Mouse (Mus musculus) CH12.LX (cell line): ENCODE data around the gene Smg9. TPM values are rescaled to one million over a fixed set of nuclear protein-coding genes. Genes with fewer than 3 reads are reported as not detected.

Experiments used
- DNase-seq: peaks from one replicate; pipeline ENCODE4 v3.0.0-alpha.2; 2013; ENCODE audit errors: extremely low read depth
- H3K27ac ChIP-seq: 2 replicates; pipeline ENCODE4 v1.5.1; 2012; ENCODE audit warnings: low read depth, mild to moderate bottlenecking, control low read depth, moderate library complexity; ENCODE audit not compliant: insufficient read depth
- H3K27me3 ChIP-seq: replicated peaks from 2 replicates; pipeline ENCODE3; 2012; ENCODE audit warnings: inconsistent platforms
- H3K36me3 ChIP-seq, 2 experiments: replicated peaks in 1 of 2; 2 replicates each; pipeline versions ENCODE3 to v1.6.1; 2012; ENCODE audit warnings: inconsistent platforms in 1 of 2, low read length in 1 of 2, mild to moderate bottlenecking in 1 of 2, mixed read lengths in 1 of 2, moderate library complexity in 1 of 2; ENCODE audit not compliant: control insufficient read depth in 1 of 2, insufficient read depth in 1 of 2
- H3K4me1 ChIP-seq, 2 experiments: 2 replicates each; pipeline ENCODE4 v1.6.1; 2012; ENCODE audit warnings: inconsistent platforms in 1 of 2, moderate library complexity in 1 of 2; ENCODE audit not compliant: insufficient read depth in 2 of 2, control insufficient read depth in 1 of 2
- H3K4me2 ChIP-seq: 2 replicates; pipeline ENCODE4 v1.6.1; 2012; ENCODE audit warnings: low read depth, mild to moderate bottlenecking, control low read depth; ENCODE audit not compliant: poor library complexity, insufficient read depth, severe bottlenecking
- H3K4me3 ChIP-seq, 3 experiments: fragments of 150-350 bp in 1 of 3; sonication (generic) in 1 of 3; replicated peaks in 1 of 3; 2 replicates each; pipeline versions ENCODE3 to v1.5.1; 2011 to 2012; ENCODE audit warnings: low read depth in 2 of 3, low read length in 2 of 3, mild to moderate bottlenecking in 2 of 3, moderate library complexity in 2 of 3, control low read depth in 1 of 3, improper control_type of control experiment in 1 of 3, inconsistent platforms in 1 of 3, mixed read lengths in 1 of 3; ENCODE audit not compliant: poor library complexity in 1 of 3
- H3K79me2 ChIP-seq: replicated peaks from 2 replicates; pipeline ENCODE4 v1.6.1; 2012; ENCODE audit warnings: mild to moderate bottlenecking, moderate library complexity; ENCODE audit not compliant: control insufficient read depth, poor library complexity, insufficient read depth, severe bottlenecking; ENCODE audit errors: extremely low read depth
- H3K9ac ChIP-seq: 2 replicates; pipeline ENCODE4 v1.6.1; 2012; ENCODE audit warnings: low read depth, mild to moderate bottlenecking, control low read depth, moderate library complexity; ENCODE audit not compliant: insufficient read depth
- H3K9me3 ChIP-seq: replicated peaks from 2 replicates; pipeline ENCODE3; 2012; ENCODE audit warnings: low read length, inconsistent platforms, mixed read lengths
- BHLHE40 ChIP-seq: IDR thresholded peaks from 2 replicates; pipeline ENCODE4 v1.6.1; 2011; ENCODE audit warnings: mild to moderate bottlenecking, low read depth, low read length, improper control_type of control experiment
- CHD1 ChIP-seq: IDR thresholded peaks from 2 replicates; pipeline ENCODE4 v1.6.1; 2012; ENCODE audit warnings: low read depth, low read length, improper control_type of control experiment, inconsistent platforms
- CHD2 ChIP-seq: IDR thresholded peaks from 2 replicates; pipeline ENCODE4 v1.6.1; 2011; ENCODE audit warnings: low read length, improper control_type of control experiment
- E2F4 ChIP-seq: IDR thresholded peaks from 2 replicates; pipeline ENCODE4 v1.6.1; 2011; ENCODE audit warnings: low read depth, low read length, improper control_type of control experiment; ENCODE audit not compliant: insufficient replicate concordance
- ETS1 ChIP-seq: conservative IDR thresholded peaks from 2 replicates; pipeline ENCODE4 v1.6.1; 2012; ENCODE audit warnings: low read depth, mild to moderate bottlenecking, inconsistent platforms, low read length, improper control_type of control experiment, moderate library complexity
- IRF4 ChIP-seq: IDR thresholded peaks from 2 replicates; pipeline ENCODE4 v1.6.1; 2014; ENCODE audit warnings: low read depth, mild to moderate bottlenecking, inconsistent platforms, low read length, improper control_type of control experiment
- JUN ChIP-seq: IDR thresholded peaks from 2 replicates; pipeline ENCODE4 v1.6.1; 2011; ENCODE audit warnings: low read depth, mild to moderate bottlenecking, low read length, improper control_type of control experiment, moderate library complexity; ENCODE audit not compliant: insufficient read depth
- KAT2A ChIP-seq: IDR thresholded peaks from 2 replicates; pipeline ENCODE4 v1.6.1; 2012; ENCODE audit warnings: low read length, improper control_type of control experiment, inconsistent platforms; ENCODE audit not compliant: insufficient replicate concordance
- MAZ ChIP-seq: IDR thresholded peaks from 2 replicates; pipeline ENCODE4 v1.6.1; 2012; ENCODE audit warnings: low read depth, mild to moderate bottlenecking, inconsistent platforms, low read length, improper control_type of control experiment, moderate library complexity
- MYC ChIP-seq: IDR thresholded peaks from 2 replicates; pipeline ENCODE4 v1.6.1; 2011; ENCODE audit warnings: low read depth, mild to moderate bottlenecking, improper control_type of control experiment, low read length
- NELFE ChIP-seq: IDR thresholded peaks from 2 replicates; pipeline ENCODE4 v1.6.1; 2011; ENCODE audit warnings: low read depth, low read length, improper control_type of control experiment
- PAX5 ChIP-seq: IDR thresholded peaks from 2 replicates; pipeline ENCODE4 v1.6.1; 2012; ENCODE audit warnings: low read length, inconsistent platforms, mixed read lengths
- POLR2A ChIP-seq: IDR thresholded peaks from 2 replicates; pipeline ENCODE4 v1.6.1; 2011; ENCODE audit warnings: low read depth, mild to moderate bottlenecking, improper control_type of control experiment, low read length
- POLR2AphosphoS2 ChIP-seq: IDR thresholded peaks from 2 replicates; pipeline ENCODE4 v1.6.1; 2011; ENCODE audit warnings: low read depth, low read length, improper control_type of control experiment
- RAD21 ChIP-seq: IDR thresholded peaks from 2 replicates; pipeline ENCODE4 v1.6.1; 2011; ENCODE audit warnings: low read depth, mild to moderate bottlenecking, low read length, improper control_type of control experiment, moderate library complexity
- RCOR1 ChIP-seq: conservative IDR thresholded peaks from 2 replicates; pipeline ENCODE4 v1.6.1; 2012; ENCODE audit warnings: low read depth, mild to moderate bottlenecking, inconsistent platforms, low read length, improper control_type of control experiment
- SMC3 ChIP-seq: IDR thresholded peaks from 2 replicates; pipeline ENCODE4 v1.6.1; 2011; ENCODE audit warnings: low read depth, low read length, improper control_type of control experiment
- TBP ChIP-seq: conservative IDR thresholded peaks from 2 replicates; pipeline ENCODE4 v1.6.1; 2011; ENCODE audit warnings: low read depth, low read length, improper control_type of control experiment
- UBTF ChIP-seq: IDR thresholded peaks from 2 replicates; pipeline ENCODE4 v1.6.1; 2012; ENCODE audit warnings: low read depth, mild to moderate bottlenecking, inconsistent platforms, low read length, improper control_type of control experiment, moderate library complexity
- USF1 ChIP-seq: IDR thresholded peaks from 2 replicates; pipeline ENCODE4 v1.6.1; 2014; ENCODE audit warnings: low read depth, mild to moderate bottlenecking, inconsistent platforms, low read length, improper control_type of control experiment
- ZMIZ1 ChIP-seq: IDR thresholded peaks from 2 replicates; pipeline ENCODE4 v1.6.1; 2012; ENCODE audit warnings: low read depth, mild to moderate bottlenecking, inconsistent platforms, low read length, improper control_type of control experiment
- dilution Hi-C: fragments of 300-500 bp; cut with MboI; formaldehyde crosslinking; loops from 2 replicates; pipeline ENCODE4 v1.14.3; 2020; ENCODE audit warnings: low sequenced_read_pairs; ENCODE audit not compliant: extremely low pct_unique_long_range_greater_than_20kb, extremely low pct_ligation_motif_present
- in situ Hi-C: fragments of 300-500 bp; cut with MboI; formaldehyde crosslinking; loops from 3 replicates; pipeline ENCODE4 v1.14.3; 2019; ENCODE audit warnings: low sequenced_read_pairs, low pct_ligation_motif_present, low pct_unique_long_range_greater_than_20kb, mixed read lengths
- polyA plus RNA-seq: library from polyadenylated mRNA; unstranded; fragments of >175 nt; gene quantifications from 2 replicates; pipeline ENCODE4 v1.2.1, GENCODE M21; 2012; ENCODE audit warnings: low read depth; ENCODE audit not compliant: insufficient read length
- total RNA-seq, 2 experiments: library from RNA; depleted of rRNA; stranded (reverse); fragments of 300-350 nt in 1 of 2; fragments of >200 nt in 1 of 2; gene quantifications; 2 replicates each; pipeline ENCODE4 v1.2.3; 2012 to 2014

The Smg9 gene
- total and polyA plus RNA-seq, 3 experiments, result 19.9 to 26.8 (median 20.5) TPM

GRCm38 (mm10) chr7:24371809-24372145 is 27.6 kb upstream of the Smg9 start:
- TF ChIP-seq RAD21 (no peak), E2F4 (no peak), SMC3 (no peak), MYC (no peak), MAZ (no peak), KAT2A (no peak), USF1 (no peak), NELFE (no peak), CHD2 (no peak), TBP (no peak), ETS1 (no peak), PAX5 (no peak), POLR2AphosphoS2 (no peak), JUN (no peak), BHLHE40 (no peak), POLR2A (no peak), CHD1 (no peak)
- TF ChIP-seq, all 38 proteins: peak for 0
- H3K9ac ChIP-seq, result no peak overlapping the region
- no peak for DNase-seq
- peaks cover 48 to 63% of the 10 kb centered on the region in 2 experiments for H3K4me1 ChIP-seq
- H3K4me2 ChIP-seq, result no peak overlapping the region
- no peaks in the 10 kb centered on the region for H3K36me3 ChIP-seq
- H3K4me3 ChIP-seq, result no peak overlapping the region
- in situ Hi-C loops, result no loop called here
- H3K27ac ChIP-seq, result no peak overlapping the region
- no peaks in the 10 kb centered on the region for H3K9me3 ChIP-seq
- no peaks in the 10 kb centered on the region for H3K79me2 ChIP-seq
- dilution Hi-C loops, result no loop called here
- H3K27me3 ChIP-seq, result no peaks in the 10 kb centered on the region

- in situ Hi-C loops (no loop called here), dilution Hi-C loops (no loop called here)
- H3K4me1 ChIP-seq, result peaks cover 48 to 67% of the 10 kb centered on the region in 2 experiments
- TF ChIP-seq NELFE, result no peak
- no peak for TF ChIP-seq MYC
- TF ChIP-seq ZMIZ1, result no peak
- TF ChIP-seq JUN, result no peak
- TF ChIP-seq UBTF, result no peak
- TF ChIP-seq POLR2AphosphoS2, result no peak
- TF ChIP-seq RCOR1, result no peak
- no peak for TF ChIP-seq USF1
- TF ChIP-seq BHLHE40, result no peak
- no peak for TF ChIP-seq KAT2A
- TF ChIP-seq IRF4, result no peak
- no peak for TF ChIP-seq RAD21
- H3K27me3 ChIP-seq, result no peaks in the 10 kb centered on the region
- H3K9ac ChIP-seq, result no peak overlapping the region
- no peaks in the 10 kb centered on the region for H3K9me3 ChIP-seq
- no peak overlapping the region for H3K4me3 ChIP-seq
- H3K36me3 ChIP-seq, result peaks cover 0 to 4% of the 10 kb centered on the region in 2 experiments
- no peaks in the 10 kb centered on the region for H3K79me2 ChIP-seq
- no peak overlapping the region for H3K4me2 ChIP-seq
- DNase-seq, result no peak
- H3K27ac ChIP-seq, result no peak overlapping the region
These were observed 27.1 kb upstream of the Smg9 start for GRCm38 (mm10) chr7:24372300-24372699.
